Mouse (Mus musculus) left cerebral cortex, postnatal 25 days (tissue): ENCODE results near the gene Atp1b1. TPM values are rescaled to one million over a fixed set of nuclear protein-coding genes. Genes with fewer than 3 reads are reported as not detected.
A peak's percentile ranks its signal among the peaks of the same experiment; 100 is the strongest.

Experiments used
- DNase-seq, 2 experiments: peaks; one replicate each; pipeline ENCODE4 v3.0.0; 2022; ENCODE audit warnings: low spot score in 2 of 2, mixed read lengths in 1 of 2
- intact Hi-C: fragments of 180-260 bp; cut with DNase I; formaldehyde crosslinking; loops from one replicate; pipeline ENCODE4 v1.15.1; 2025
- total RNA-seq, 2 experiments: library from RNA; stranded (reverse); gene quantifications; 2 replicates each; pipeline ENCODE4 v1.2.3; 2021

Gene Atp1b1
- total RNA-seq, 2 experiments from 2014 or later, result 1,756 to 1,769 TPM

DNA sequence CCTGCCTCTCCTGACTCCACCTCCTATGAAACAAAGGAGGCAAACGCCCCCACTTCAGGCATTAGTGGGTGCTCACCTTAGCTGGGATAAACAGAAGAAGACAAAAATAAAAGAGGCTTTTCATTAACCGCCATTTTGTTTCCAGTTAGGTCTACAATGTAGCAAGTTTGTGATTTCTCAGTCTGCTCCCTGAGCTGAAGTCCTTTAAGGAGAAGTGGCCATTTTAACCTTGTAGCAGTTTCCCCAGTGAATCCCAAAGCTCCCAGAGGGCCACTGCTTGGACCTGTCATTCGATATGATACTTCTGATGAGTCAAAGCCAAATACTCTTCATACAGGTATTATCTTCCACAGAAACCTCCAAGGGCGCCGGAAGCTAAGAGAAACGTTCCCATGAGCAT lies 10.6 kb downstream of the Atp1b1 start:
- intact Hi-C loops, result no loop called here

GRCm38 (mm10) chr1:164446535-164446934 lies 11.6 kb downstream of the Atp1b1 start:
- intact Hi-C loops, result no loop called here
- no peak for DNase-seq

More for the DNA sequence above, 10.6 kb downstream of the Atp1b1 start:
- no peak for DNase-seq

DNA sequence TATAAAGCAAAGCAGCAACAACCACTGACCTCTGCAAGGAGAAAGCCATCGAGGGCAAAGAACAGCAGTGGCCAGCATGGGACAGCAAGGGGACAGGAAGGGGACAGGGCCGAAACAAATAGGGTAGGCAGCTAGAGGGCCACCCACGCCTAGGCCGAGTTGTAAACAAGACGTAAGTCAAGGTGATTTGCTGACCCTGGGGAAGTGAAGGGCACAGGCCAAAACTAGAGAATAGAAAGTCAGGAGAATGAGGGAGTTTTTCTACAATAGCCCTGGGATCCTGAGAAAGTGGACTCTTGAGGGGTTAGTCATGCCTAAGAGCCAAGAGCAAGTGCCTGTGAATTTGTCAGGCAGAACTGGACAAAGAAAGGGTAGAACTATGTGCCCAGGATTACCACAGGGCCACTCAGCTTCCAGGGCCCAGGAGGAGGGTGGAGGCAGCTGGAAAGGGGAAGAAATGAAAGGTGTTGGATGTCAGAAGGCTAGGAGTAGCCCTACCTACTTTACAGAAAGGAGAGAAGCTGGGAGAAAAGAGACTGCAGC lies 12.5 kb downstream of the Atp1b1 start:
- intact Hi-C loops, result no loop called here
- no peak for DNase-seq

- no peak for DNase-seq
- intact Hi-C loops, result no loop called here
These were observed 16.7 kb downstream of the Atp1b1 start for GRCm38 (mm10) chr1:164441408-164441974.

DNA sequence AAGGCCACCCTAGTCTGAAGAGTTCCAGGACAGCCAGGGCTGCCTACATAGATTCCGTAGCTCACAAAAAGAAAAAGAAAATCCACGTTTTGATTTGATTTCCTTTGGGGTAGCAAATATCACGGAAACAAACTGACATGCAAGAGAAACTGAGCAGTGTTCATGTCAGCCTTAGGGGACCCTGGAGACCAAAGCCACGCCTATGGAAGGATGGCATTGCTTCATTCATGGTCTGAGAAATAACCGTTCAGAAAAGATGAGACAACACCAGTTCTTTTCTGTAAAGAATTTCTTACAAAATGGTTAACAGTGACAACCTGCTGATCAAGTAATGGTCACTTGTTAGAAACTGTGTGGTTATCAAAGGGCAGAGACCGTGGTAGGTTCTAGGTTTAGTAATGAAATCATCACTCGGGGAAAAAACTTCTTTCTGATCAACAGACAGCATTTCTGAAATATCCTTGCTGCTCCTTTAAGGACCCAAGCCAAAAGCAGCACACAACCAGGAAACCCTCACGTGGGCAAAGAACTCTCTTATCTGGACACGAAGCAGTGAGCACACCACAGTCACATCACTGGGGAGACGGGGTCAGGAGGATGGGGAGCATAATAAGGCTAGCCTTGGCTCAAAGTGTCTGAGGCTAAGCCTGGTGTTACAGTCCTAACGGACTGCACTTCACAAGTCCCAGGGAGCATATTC lies 17.3 kb downstream of the Atp1b1 start:
- peak in 1 of 2 experiments; percentile 4 for DNase-seq
- intact Hi-C loops, result no loop called here

DNA sequence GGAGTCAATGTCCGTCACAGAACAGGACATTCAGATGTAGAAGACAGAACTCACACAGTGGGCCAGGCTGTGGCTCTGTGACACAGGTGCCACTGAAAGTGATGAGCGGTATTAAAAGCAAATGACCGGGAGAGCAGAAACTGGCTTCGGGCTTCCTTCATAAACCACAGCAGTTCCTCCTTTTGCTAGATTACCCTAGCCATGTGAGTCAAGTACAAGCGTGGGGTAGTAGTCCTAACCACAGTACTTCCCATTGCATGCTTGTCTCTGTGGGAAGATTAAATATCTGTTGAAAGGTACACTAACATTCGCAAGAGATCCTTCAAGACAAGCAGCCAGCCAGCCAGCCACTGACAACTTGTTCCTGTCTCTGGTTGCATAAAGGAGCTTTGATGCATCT lies 17.9 kb downstream of the Atp1b1 start:
- no peak for DNase-seq
- intact Hi-C loops, result no loop called here

GRCm38 (mm10) chr1:164436749-164437148 lies 21.4 kb downstream of the Atp1b1 start:
- intact Hi-C loops, result loop anchor here (5.0 kb wide), 2 partner anchors 69 to 119 kb away; no protein-coding TSS in a partner anchor
- peak; percentile 26 to 38 for DNase-seq

DNA sequence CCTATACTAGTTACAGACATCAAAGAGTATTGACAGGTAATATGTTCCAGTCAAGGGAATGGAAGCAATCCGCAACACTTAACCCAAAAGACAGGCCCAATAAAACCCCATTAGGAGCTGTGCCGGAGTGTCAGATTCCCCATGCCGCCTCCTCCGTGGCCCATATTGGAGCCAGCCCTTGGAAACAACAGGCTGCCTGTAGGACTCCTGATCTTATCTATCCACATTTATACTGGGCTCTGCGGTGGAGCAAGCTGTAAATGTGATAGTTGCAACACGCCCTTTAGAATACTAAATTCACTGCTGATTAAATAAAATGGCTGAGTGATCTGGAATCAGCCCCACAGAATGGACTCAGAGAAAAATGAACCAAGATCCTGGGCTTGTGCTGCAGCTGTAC lies 24.1 kb downstream of the Atp1b1 start:
- intact Hi-C loops, result no loop called here
- peak; percentile 3 to 26 for DNase-seq

GRCm38 (mm10) chr1:164432649-164433048 lies 25.5 kb downstream of the Atp1b1 start:
- intact Hi-C loops, result no loop called here
- DNase-seq, result no peak

DNA sequence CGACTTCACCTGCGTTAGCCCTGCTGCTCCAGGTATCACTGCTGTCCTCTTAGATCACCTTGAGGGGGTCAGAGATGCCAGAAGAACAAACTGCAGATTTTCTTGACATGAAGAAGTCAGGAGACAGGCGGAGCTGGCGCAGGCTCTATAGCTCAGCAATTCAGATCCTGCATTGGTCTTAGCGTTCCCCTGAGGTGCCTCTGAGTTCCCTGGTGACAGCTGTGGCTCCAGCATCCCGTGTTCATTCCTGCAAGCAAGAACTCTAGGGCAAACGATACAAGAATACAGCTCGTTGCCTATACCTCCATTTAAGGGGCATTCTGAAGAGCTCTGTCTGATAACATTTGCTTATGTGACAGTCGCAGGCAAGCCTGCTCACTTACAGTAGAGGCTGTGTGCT lies 29.5 kb downstream of the Atp1b1 start:
- no peak for DNase-seq

GRCm38 (mm10) chr1:164427777-164428176 lies 30.4 kb downstream of the Atp1b1 start:
- DNase-seq, result no peak
- intact Hi-C loops, result no loop called here

More for the DNA sequence above, 29.5 kb downstream of the Atp1b1 start:
- intact Hi-C loops, result no loop called here

DNA sequence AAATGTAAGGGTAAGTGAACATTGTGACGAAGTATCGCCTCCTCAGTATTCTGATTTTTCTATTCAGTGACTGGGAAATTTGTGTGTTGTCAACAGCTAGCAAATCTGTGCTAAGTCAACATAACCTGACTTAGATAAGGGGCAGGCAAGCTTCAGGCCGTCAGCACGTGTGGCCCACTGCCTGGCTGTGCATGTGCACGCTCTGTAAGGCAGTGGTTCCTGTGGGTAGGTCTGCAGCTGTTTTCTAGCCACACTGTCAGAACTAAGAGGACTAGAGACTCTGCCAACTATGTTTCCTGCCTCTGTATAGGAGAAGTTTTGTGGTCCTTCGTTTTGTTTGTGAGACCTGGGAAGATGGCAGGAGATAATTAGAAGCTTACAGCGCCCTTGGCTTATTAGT lies 31.9 kb downstream of the Atp1b1 start:
- intact Hi-C loops, result no loop called here
- DNase-seq, result no peak

DNA sequence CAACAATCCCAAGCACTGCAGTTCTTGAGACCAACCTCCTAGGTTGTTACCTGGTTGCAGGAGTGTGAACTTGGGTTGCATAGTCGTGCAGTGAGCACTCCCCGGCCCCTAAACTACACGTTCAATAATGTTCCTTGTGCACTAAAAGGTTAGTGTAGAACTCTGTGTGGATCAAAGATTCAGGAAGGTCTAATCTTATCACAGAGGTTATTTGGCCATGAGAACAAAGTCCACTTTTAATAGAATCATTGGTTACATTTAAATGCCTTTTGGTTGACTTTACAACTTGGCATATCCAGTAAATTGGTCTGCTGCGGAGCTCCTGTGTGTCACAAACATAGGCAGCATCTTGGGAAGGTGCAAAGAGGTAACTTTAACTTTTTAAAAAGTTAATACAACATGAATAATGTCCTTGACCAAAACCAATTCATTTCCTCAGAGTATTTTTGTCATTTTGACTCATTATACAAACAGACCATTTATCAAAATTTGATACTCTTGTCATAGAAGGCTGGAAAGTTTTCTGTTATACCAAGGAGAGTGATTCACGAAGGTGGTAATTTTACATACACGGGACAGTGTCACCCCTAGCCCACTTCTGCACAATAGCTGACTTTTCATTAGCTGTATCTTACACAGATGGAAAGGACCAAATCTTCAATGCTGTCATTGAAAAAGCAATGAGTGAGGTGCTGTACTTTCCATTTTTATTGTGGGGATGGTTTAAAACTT lies 37.4 kb downstream of the Atp1b1 start:
- intact Hi-C loops, result no loop called here
- no peak for DNase-seq

DNA sequence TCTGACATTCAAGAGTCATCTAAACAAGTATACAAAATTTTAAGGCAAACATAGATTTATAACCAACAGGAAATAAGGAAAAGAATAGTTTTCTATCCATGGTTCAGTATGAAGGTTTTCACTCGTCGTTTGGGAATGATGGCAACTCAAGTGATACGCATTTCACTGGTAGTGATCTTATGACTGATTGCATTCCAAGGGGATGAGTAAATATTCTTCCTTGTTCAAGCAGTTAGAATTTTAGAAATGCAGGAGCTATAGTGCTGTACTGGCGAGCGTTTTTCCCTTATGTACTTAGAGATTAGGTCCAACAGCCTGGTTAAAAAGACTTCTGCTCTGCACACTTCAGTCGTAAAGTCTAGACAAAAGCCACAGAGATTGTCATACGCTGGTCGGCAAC lies 38.8 kb downstream of the Atp1b1 start:
- no peak for DNase-seq

GRCm38 (mm10) chr1:164418320-164418719 lies 39.8 kb downstream of the Atp1b1 start:
- no peak for DNase-seq
- intact Hi-C loops, result no loop called here

More for the DNA sequence above, 38.8 kb downstream of the Atp1b1 start:
- intact Hi-C loops, result no loop called here

GRCm38 (mm10) chr1:164417604-164418003 lies 40.6 kb downstream of the Atp1b1 start:
- DNase-seq, result no peak
- intact Hi-C loops, result no loop called here

DNA sequence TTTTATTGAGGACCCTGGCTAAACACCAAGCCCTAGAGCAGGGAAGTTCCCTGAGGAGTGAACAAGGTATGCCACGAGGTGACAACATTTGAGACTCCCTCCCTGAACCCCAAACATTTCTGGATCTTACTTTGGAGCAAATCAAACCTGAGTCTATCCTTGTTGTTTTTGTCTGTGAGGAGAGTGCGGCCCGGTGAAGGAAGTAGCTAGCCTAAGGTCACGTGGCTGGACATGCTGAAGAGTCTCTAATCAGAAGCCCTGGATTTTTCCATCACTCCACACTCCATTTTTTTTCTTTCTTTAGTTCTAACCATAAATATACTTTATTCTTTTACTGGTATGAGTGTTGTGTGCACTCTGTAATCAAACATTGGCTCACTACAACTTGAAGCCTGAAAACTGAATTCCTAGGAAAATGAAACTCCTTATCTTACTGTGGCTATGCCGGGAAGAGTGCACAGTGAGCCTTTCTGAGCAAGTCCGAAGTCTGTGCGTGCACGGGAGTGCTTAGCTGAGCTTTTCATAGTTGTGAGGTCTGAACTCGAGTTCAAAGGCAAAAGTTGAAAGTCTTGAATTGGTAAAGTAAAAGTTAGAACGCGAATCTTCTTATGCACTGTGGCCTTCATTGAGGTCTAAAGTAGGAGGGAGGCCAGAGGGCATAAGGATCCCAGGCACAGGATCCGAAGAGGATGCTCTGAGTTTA lies 41.3 kb downstream of the Atp1b1 start:
- intact Hi-C loops, result no loop called here
- DNase-seq, result no peak

- intact Hi-C loops, result no loop called here
- DNase-seq, result no peak
These were observed 42.8 kb downstream of the Atp1b1 start for GRCm38 (mm10) chr1:164415347-164415751.

GRCm38 (mm10) chr1:164413608-164414007 lies 44.5 kb downstream of the Atp1b1 start:
- no peak for DNase-seq
- intact Hi-C loops, result no loop called here

GRCm38 (mm10) chr1:164412906-164413305 lies 45.2 kb downstream of the Atp1b1 start:
- intact Hi-C loops, result no loop called here
- DNase-seq, result no peak
